Mouse (Mus musculus) ES-Bruce4 (cell line): ENCODE data around the gene Atp2b4.

Source experiments
- CTCF ChIP-seq: IDR thresholded peaks from one replicate; pipeline ENCODE4 v1.8.1; 2011; ENCODE audit warnings: low read depth, low read length
- EP300 ChIP-seq: IDR thresholded peaks from 2 replicates; pipeline ENCODE4 v1.6.1; 2011; ENCODE audit warnings: low read depth, low read length; ENCODE audit not compliant: insufficient read depth

- TF ChIP-seq CTCF, result no peak
- TF ChIP-seq EP300, result no peak
Observed at GRCm38 (mm10) chr1:133832781-133833180, 31.9 kb upstream of the Atp2b4 start.
